Mouse (Mus musculus) left cerebral cortex, postnatal 4 days (tissue): ENCODE measurements around the gene Gnat3. TPM values are rescaled to one million over a fixed set of nuclear protein-coding genes. Genes with fewer than 3 reads are reported as not detected.
A peak's percentile ranks its signal among the peaks of the same experiment; 100 is the strongest.

Experiments used
- DNase-seq: peaks from one replicate; pipeline ENCODE4 v3.0.0-alpha.2; 2022
- intact Hi-C: fragments of 180-260 bp; cut with DNase I; formaldehyde crosslinking; loops from one replicate; pipeline ENCODE4 v1.15.1; 2025
- total RNA-seq, 2 experiments: library from RNA; stranded (reverse); gene quantifications; 2 replicates each; pipeline ENCODE4 v1.2.3; 2021

Gnat3 gene
- total RNA-seq, 2 experiments from 2014 or later, result not detected

DNA sequence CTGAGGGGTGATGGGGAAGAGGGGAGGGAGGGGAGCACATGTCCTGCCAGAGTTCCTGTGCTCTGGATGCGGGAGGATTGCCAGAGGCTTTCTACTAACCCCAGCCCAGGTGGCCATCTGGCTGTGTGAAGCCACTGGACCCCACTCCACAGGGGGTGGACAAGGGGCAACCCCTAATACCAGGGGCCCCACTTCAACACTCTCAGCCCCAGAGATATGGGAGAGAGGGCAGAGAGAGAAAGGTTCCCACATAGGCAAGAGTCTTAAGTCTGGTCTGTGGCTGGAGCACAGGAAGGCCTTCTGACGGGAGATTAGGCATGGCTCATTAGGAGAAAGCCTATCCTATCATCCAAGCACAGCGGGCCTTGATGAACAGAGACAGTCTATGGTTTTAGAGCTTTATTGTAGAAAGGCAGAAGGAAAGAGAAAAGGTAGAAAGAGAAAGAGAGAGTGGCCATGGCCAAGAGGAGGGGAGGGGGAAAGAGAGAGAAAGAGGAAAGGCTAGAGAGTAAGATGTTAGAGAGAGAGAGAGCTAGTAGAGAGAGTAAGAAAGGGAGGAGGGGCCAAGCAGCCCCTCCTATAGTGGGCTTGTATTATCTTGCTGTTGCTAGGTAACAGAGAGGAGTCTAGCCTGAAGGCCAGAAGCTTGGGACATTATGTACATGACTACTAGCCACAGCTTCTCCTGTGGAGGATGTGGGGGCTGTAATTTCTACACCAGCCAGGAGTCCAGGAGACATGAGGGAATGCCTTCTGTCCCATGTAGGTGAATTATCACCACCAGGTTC is 42.7 kb downstream of the Gnat3 start:
- DNase-seq, result peak; percentile 1
- intact Hi-C loops, result no loop called here

DNA sequence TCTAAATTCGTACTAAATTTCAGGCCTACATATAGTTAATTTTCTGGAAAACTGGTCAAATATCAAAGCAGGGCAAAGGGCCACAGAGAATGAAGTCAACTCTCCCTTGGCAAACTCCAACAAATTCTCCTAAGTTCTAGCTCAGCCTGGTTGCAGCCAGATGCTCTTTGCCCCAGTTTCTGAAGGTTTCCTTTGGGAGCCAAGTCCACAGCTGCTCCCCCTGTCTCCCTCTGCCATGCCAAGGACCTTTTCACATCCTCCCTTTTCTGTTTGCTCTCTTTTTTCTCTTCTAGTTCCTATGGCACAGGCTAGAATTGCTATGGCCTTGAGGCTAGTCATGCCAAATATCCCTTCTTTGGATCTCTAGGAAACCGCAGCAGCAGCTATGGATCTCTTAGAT is 43.8 kb downstream of the Gnat3 start:
- DNase-seq, result peak; percentile 29
- intact Hi-C loops, result no loop called here

- DNase-seq, result no peak
- intact Hi-C loops, result no loop called here
Measured at GRCm38 (mm10) chr5:18007067-18007466, 44.7 kb downstream of the Gnat3 start.

GRCm38 (mm10) chr5:18010301-18010700 is 48.0 kb downstream of the Gnat3 start:
- DNase-seq, result no peak
- intact Hi-C loops, result no loop called here

DNA sequence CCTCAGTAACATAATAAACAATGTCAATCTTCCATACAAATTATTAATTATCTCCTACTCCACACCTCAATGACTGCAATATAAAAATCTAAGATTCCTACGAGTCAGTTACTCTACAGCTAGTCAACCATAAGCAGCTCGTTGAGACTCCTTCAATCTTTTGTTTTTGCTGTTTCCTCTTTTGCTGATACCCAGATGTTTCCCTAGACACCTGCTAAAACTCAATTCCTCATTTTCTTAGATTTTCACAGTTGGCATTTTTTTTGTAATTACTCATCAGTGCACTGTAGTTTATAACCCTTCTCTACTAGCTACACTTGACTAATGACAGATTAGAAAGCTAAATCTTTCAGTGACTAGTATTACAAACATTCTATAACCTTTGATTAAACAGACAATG is 50.8 kb downstream of the Gnat3 start:
- DNase-seq, result no peak
- intact Hi-C loops, result no loop called here

DNA sequence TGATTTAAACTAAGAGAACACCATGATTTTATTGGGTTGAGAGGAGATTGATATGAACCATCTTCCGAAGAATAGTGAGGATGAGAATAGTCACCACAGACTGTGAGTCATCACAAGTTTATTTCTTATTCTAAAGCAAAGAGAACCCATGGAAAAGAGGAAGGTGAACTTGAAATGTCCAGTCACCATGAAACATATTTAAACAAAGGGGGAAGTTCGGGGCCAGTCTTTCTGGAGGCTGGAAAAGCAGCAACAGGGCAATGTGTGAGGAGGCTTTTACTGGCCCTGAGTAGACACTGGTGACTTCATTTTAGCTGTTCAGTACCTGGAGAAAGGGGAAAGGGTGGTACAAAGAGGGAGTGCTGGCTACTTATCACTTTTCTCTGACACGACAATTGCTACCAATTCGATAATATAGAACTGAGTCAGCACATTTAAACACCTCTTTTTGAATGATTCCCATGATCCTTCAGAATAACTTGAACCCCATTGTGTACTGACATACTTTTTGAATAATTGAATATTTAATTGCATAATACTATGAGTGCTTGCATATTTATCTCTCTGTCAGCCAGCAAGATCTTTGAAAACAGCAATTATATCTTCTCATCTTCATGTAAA is 52.0 kb downstream of the Gnat3 start:
- intact Hi-C loops, result no loop called here
- DNase-seq, result no peak

DNA sequence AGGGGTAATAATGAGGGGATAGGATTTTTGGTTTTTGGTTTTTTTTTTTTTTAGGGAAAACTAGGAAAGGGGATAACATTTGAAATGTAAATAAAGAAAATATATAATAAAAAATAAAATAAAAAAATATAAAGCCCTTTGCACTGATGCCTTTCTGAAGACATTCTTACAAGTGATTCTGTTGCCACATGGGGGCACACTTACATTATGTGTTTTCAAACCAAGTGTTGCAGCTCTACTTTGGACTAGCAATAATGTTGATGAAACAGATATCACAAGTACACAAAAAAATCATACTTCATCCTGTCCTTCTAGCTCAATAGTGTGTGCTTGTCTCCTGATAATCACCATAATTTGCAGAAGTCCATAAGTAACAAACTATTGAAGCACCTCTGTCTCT is 61.0 kb downstream of the Gnat3 start:
- DNase-seq, result no peak
- intact Hi-C loops, result loop anchor here (5.0 kb wide), 1 partner anchor 424 kb away; no protein-coding TSS in a partner anchor

- no peak for DNase-seq
- intact Hi-C loops, result no loop called here
Measured at GRCm38 (mm10) chr5:18027531-18027930, 65.2 kb downstream of the Gnat3 start.

GRCm38 (mm10) chr5:18035848-18036638 is 73.7 kb downstream of the Gnat3 start:
- intact Hi-C loops, result no loop called here
- DNase-seq, result no peak

- DNase-seq, result peak; percentile 64
- intact Hi-C loops, result no loop called here
Measured at GRCm38 (mm10) chr5:18043022-18043421, 80.7 kb downstream of the Gnat3 start.

DNA sequence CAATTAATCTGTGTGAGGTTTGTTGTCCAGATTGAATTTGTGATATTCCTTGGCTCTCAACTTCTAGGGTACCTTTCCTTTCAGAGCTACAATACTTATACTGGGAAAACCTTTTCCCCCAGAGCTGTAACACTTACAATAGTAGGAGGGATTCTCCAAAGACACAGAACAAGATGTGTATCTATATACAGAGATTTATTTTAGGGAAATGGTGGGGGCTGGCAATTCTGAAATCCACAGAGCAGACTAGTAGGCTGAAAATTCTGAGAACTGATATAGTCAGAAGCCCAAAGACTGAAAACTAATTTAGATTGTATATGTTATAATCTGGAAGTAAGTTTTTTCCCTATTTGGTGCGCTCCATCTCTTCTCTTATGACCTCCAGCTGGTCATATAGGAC is 86.5 kb downstream of the Gnat3 start:
- DNase-seq, result no peak
- intact Hi-C loops, result no loop called here

GRCm38 (mm10) chr5:18055323-18055722 is 93.0 kb downstream of the Gnat3 start:
- intact Hi-C loops, result no loop called here
- no peak for DNase-seq

Other genes starting within 250 kb of the Gnat3 start
- 1 to 10 TPM; 1.8 to 1.9 TPM for gene Cd36, start 73.7 kb upstream of the Gnat3 start, total RNA-seq